Mouse (Mus musculus) heart, adult 2 months (tissue): ENCODE data around the gene Pawr.

ENCODE experiments used
- CTCF ChIP-seq: fragments of 200-600 bp; IDR thresholded peaks from 2 replicates; pipeline ENCODE4 v1.8.1; 2022; ENCODE audit warnings: antibody characterized with exemption, mild to moderate bottlenecking, moderate library complexity
- POLR2A ChIP-seq: fragments of 200-500 bp; IDR thresholded peaks from 2 replicates; pipeline ENCODE4 v1.6.1; 2011; ENCODE audit warnings: mild to moderate bottlenecking, low read depth, low read length, control low read depth; ENCODE audit not compliant: insufficient read depth

DNA sequence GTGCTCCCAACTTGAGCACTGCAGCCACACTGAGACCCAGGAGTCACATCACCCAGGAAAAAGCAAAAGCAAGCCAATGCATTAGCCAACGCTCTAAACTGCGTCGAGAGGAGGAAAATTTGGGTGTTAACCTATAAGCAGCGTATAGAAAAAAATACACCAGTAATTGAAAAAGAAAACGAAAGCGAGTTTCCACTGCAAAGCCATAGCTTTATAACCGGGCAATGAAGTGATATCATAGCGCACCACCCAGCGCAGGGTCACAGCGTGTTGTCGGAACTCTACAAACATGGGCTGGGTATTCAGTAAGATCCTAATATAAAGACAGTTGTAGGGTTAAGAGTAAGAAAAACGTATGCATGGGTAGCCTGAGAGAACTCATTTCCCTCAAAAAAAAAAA, 2.9 kb upstream of the Pawr start:
- no peak for TF ChIP-seq CTCF
- no peak for TF ChIP-seq POLR2A
